Mouse (Mus musculus) liver, embryonic 13.5 days (tissue): ENCODE results near the gene Oca2. TPM values are rescaled to one million over a fixed set of nuclear protein-coding genes. Genes with fewer than 3 reads are reported as not detected.

ENCODE experiments used
- ATAC-seq: fragments of 200-750 bp; cut with Nextera tagmentation; 2 replicates; pipeline ENCODE4 v1.8.0; 2017; ENCODE audit warnings: low read depth, mild to moderate bottlenecking, moderate number of reproducible peaks, moderate library complexity
- DNase-seq: peaks from one replicate; pipeline ENCODE4 v3.0.0; 2022
- H3K27ac ChIP-seq: fragments of 300-500 bp; sonication (generic); 2 replicates; pipeline ENCODE4 v1.5.1; 2015; ENCODE audit warnings: moderate library complexity, mild to moderate bottlenecking, inconsistent platforms
- H3K27me3 ChIP-seq: fragments of 300-500 bp; sonication (generic); 2 replicates; pipeline ENCODE4 v1.6.1; 2015; ENCODE audit warnings: mild to moderate bottlenecking, inconsistent platforms
- H3K36me3 ChIP-seq: fragments of 300-500 bp; sonication (generic); 2 replicates; pipeline ENCODE4 v1.6.1; 2015; ENCODE audit warnings: mild to moderate bottlenecking, inconsistent platforms
- H3K4me1 ChIP-seq: fragments of 300-500 bp; sonication (generic); replicated peaks from 2 replicates; pipeline ENCODE4 v1.6.1; 2015; ENCODE audit warnings: inconsistent platforms
- H3K4me2 ChIP-seq: fragments of 300-500 bp; sonication (generic); 2 replicates; pipeline ENCODE4 v1.6.1; 2015; ENCODE audit warnings: inconsistent platforms, mild to moderate bottlenecking, moderate library complexity
- H3K4me3 ChIP-seq: fragments of 300-500 bp; sonication (generic); replicated peaks from 2 replicates; pipeline ENCODE4 v1.5.1; 2015; ENCODE audit warnings: mild to moderate bottlenecking, inconsistent platforms
- H3K9ac ChIP-seq: fragments of 300-500 bp; sonication (generic); 2 replicates; pipeline ENCODE4 v1.6.1; 2015; ENCODE audit warnings: mild to moderate bottlenecking, inconsistent platforms
- H3K9me3 ChIP-seq: fragments of 300-500 bp; sonication (generic); replicated peaks from 2 replicates; pipeline ENCODE4 v1.6.1; 2016; ENCODE audit warnings: inconsistent platforms
- WGBS: fragments of 180-500 bp; shearing (Covaris S2); methylation state at CpG from one replicate; pipeline ENCODE4 v1.1.7; 2015; ENCODE audit not compliant: insufficient replicate concordance; 5-methylcytosine and 5-hydroxymethylcytosine counted together
- polyA plus RNA-seq: library from polyadenylated mRNA; unstranded; fragments of >200 nt; fragmentation: Nextera tagmentation; extraction: Ambion mirVana; gene quantifications from 2 replicates; pipeline ENCODE4 v1.2.1, GENCODE M21; 2015

Oca2 gene
- polyA plus RNA-seq, 1 experiment from 2014 or later, result not detected

GRCm38 (mm10) chr7:56257875-56258441, 18.4 kb downstream of the Oca2 start:
- H3K27ac ChIP-seq, result no peak overlapping the region
- 63% methylated on average over 3 of the region's 3 CpGs for WGBS
- H3K27me3 ChIP-seq, result no peaks in the 10 kb centered on the region
- no peak for ATAC-seq
- H3K36me3 ChIP-seq, result no peaks in the 10 kb centered on the region
- no peaks in the 10 kb centered on the region for H3K4me1 ChIP-seq
- H3K4me2 ChIP-seq, result no peak overlapping the region
- H3K4me3 ChIP-seq, result no peak overlapping the region
- H3K9me3 ChIP-seq, result no peaks in the 10 kb centered on the region
- no peak overlapping the region for H3K9ac ChIP-seq
- no peak for DNase-seq

- ATAC-seq, result no peak
- Histone ChIP-seq H3K27ac (no peak overlapping the region), H3K9me3 (no peaks in the 10 kb centered on the region), H3K4me2 (no peak overlapping the region), H3K4me1 (no peaks in the 10 kb centered on the region), H3K4me3 (no peak overlapping the region), H3K36me3 (no peaks in the 10 kb centered on the region), H3K27me3 (no peaks in the 10 kb centered on the region), H3K9ac (no peak overlapping the region)
- no peak for DNase-seq
- 63% methylated on average over 2 of the region's 2 CpGs for WGBS
These were observed 37.9 kb downstream of the Oca2 start for GRCm38 (mm10) chr7:56277506-56277905.

- no peaks in the 10 kb centered on the region for H3K36me3 ChIP-seq
- H3K27me3 ChIP-seq, result no peaks in the 10 kb centered on the region
- H3K9me3 ChIP-seq, result peaks cover 4% of the 10 kb centered on the region; the same call in 1 of the 2 replicates
- H3K4me3 ChIP-seq, result no peak overlapping the region
- no peaks in the 10 kb centered on the region for H3K4me1 ChIP-seq
- H3K4me2 ChIP-seq, result no peak overlapping the region
- DNase-seq, result no peak
- whole genome bisulfite sequencing, result 37% methylated on average over 6 of the region's 6 CpGs
- no peak overlapping the region for H3K9ac ChIP-seq
- no peak for ATAC-seq
- no peak overlapping the region for H3K27ac ChIP-seq
These were observed 52.0 kb downstream of the Oca2 start for GRCm38 (mm10) chr7:56291468-56292115.

GRCm38 (mm10) chr7:56304408-56304807, 64.8 kb downstream of the Oca2 start:
- no peaks in the 10 kb centered on the region for H3K27me3 ChIP-seq
- H3K4me2 ChIP-seq, result no peak overlapping the region
- WGBS, result 21% methylated on average over 1 of the region's 1 CpGs
- H3K9ac ChIP-seq, result no peak overlapping the region
- DNase-seq (no peak), ATAC-seq (no peak)
- H3K27ac ChIP-seq, result no peak overlapping the region
- H3K4me1 ChIP-seq, result no peaks in the 10 kb centered on the region
- H3K36me3 ChIP-seq, result no peaks in the 10 kb centered on the region
- H3K4me3 ChIP-seq, result no peak overlapping the region
- no peaks in the 10 kb centered on the region for H3K9me3 ChIP-seq

- Histone ChIP-seq H3K4me2 (no peak overlapping the region), H3K27me3 (no peaks in the 10 kb centered on the region), H3K4me1 (no peaks in the 10 kb centered on the region), H3K36me3 (no peaks in the 10 kb centered on the region), H3K9me3 (no peaks in the 10 kb centered on the region), H3K27ac (no peak overlapping the region), H3K9ac (no peak overlapping the region), H3K4me3 (no peak overlapping the region)
- DNase-seq (no peak), ATAC-seq (no peak)
- 78% methylated on average over 5 of the region's 5 CpGs for WGBS
These were observed 74.8 kb downstream of the Oca2 start for GRCm38 (mm10) chr7:56314358-56314757.

GRCm38 (mm10) chr7:56315630-56316529, 76.3 kb downstream of the Oca2 start:
- ATAC-seq (no peak), DNase-seq (no peak)
- Histone ChIP-seq H3K4me2 (no peak overlapping the region), H3K27me3 (no peaks in the 10 kb centered on the region), H3K27ac (no peak overlapping the region), H3K4me3 (no peak overlapping the region), H3K9me3 (no peaks in the 10 kb centered on the region), H3K9ac (no peak overlapping the region), H3K36me3 (no peaks in the 10 kb centered on the region), H3K4me1 (no peaks in the 10 kb centered on the region)
- WGBS, result 52% methylated on average over 7 of the region's 7 CpGs

- no peak for DNase-seq
- Histone ChIP-seq H3K36me3 (no peaks in the 10 kb centered on the region), H3K27me3 (no peaks in the 10 kb centered on the region), H3K4me2 (no peak overlapping the region), H3K9ac (no peak overlapping the region), H3K4me3 (no peak overlapping the region), H3K27ac (no peak overlapping the region), H3K4me1 (no peaks in the 10 kb centered on the region), H3K9me3 (no peaks in the 10 kb centered on the region)
- 37% methylated on average over 4 of the region's 4 CpGs for WGBS
- ATAC-seq, result no peak
These were observed 88.2 kb downstream of the Oca2 start for GRCm38 (mm10) chr7:56327738-56328137.

GRCm38 (mm10) chr7:56348528-56348927, 109.0 kb downstream of the Oca2 start:
- ATAC-seq (no peak), DNase-seq (no peak)
- Histone ChIP-seq H3K9ac (no peak overlapping the region), H3K4me3 (no peak overlapping the region), H3K4me1 (no peaks in the 10 kb centered on the region), H3K4me2 (no peak overlapping the region), H3K27me3 (no peaks in the 10 kb centered on the region), H3K9me3 (no peaks in the 10 kb centered on the region), H3K36me3 (no peaks in the 10 kb centered on the region), H3K27ac (no peak overlapping the region)
- WGBS, result 30% methylated on average over 3 of the region's 3 CpGs

- DNase-seq, result no peak
- 59% methylated on average over 4 of the region's 4 CpGs for WGBS
- H3K36me3 ChIP-seq, result no peaks in the 10 kb centered on the region
- H3K9me3 ChIP-seq, result no peaks in the 10 kb centered on the region
- H3K27ac ChIP-seq, result no peak overlapping the region
- no peak for ATAC-seq
- H3K4me3 ChIP-seq, result no peak overlapping the region
- H3K4me2 ChIP-seq, result no peak overlapping the region
- no peak overlapping the region for H3K9ac ChIP-seq
- H3K27me3 ChIP-seq, result no peaks in the 10 kb centered on the region
- H3K4me1 ChIP-seq, result no peaks in the 10 kb centered on the region
These were observed 117.2 kb downstream of the Oca2 start for GRCm38 (mm10) chr7:56356658-56357342.

- DNase-seq (no peak), ATAC-seq (no peak)
- Histone ChIP-seq H3K9me3 (no peaks in the 10 kb centered on the region), H3K27ac (no peak overlapping the region), H3K4me3 (no peak overlapping the region), H3K4me2 (no peak overlapping the region), H3K36me3 (no peaks in the 10 kb centered on the region), H3K9ac (no peak overlapping the region), H3K27me3 (no peaks in the 10 kb centered on the region), H3K4me1 (no peaks in the 10 kb centered on the region)
- 56% methylated on average over 4 of the region's 4 CpGs for WGBS
These were observed 142.3 kb downstream of the Oca2 start for GRCm38 (mm10) chr7:56381750-56382421.

GRCm38 (mm10) chr7:56382706-56383105, 143.1 kb downstream of the Oca2 start:
- Histone ChIP-seq H3K4me3 (no peak overlapping the region), H3K36me3 (no peaks in the 10 kb centered on the region), H3K4me1 (no peaks in the 10 kb centered on the region), H3K9ac (no peak overlapping the region), H3K27ac (no peak overlapping the region), H3K9me3 (no peaks in the 10 kb centered on the region), H3K27me3 (no peaks in the 10 kb centered on the region), H3K4me2 (no peak overlapping the region)
- 49% methylated on average over 1 of the region's 1 CpGs for WGBS
- no peak for DNase-seq
- ATAC-seq, result no peak
